Mouse (Mus musculus) neural tube, embryonic 11.5 days (tissue): ENCODE data around the gene Eva1c. TPM values are rescaled to one million over a fixed set of nuclear protein-coding genes. Genes with fewer than 3 reads are reported as not detected.

ENCODE experiments used
- ATAC-seq: fragments of 200-750 bp; cut with Nextera tagmentation; 2 replicates; pipeline ENCODE4 v1.8.0; 2017; ENCODE audit warnings: moderate number of reproducible peaks, mild to moderate bottlenecking, moderate TSS enrichment, moderate library complexity; ENCODE audit not compliant: insufficient read depth, low FRiP score, low TSS enrichment
- DNase-seq: peaks from one replicate; pipeline ENCODE4 v3.0.0-alpha.2; 2015; ENCODE audit warnings: low spot score
- H3K27ac ChIP-seq: fragments of 300-500 bp; sonication (generic); 2 replicates; pipeline ENCODE4 v1.5.1; 2014; ENCODE audit warnings: low read depth, mild to moderate bottlenecking, low read length
- H3K27me3 ChIP-seq: fragments of 300-500 bp; sonication (generic); 2 replicates; pipeline ENCODE4 v1.6.1; 2014; ENCODE audit warnings: mild to moderate bottlenecking, low read length, mixed read lengths; ENCODE audit not compliant: control insufficient read depth, insufficient read depth
- H3K36me3 ChIP-seq: fragments of 300-500 bp; sonication (generic); 2 replicates; pipeline ENCODE4 v1.6.1; 2014; ENCODE audit warnings: mild to moderate bottlenecking, low read length, moderate library complexity, mixed read lengths; ENCODE audit not compliant: control insufficient read depth, insufficient read depth
- H3K4me1 ChIP-seq: fragments of 300-500 bp; sonication (generic); 2 replicates; pipeline ENCODE4 v1.6.1; 2014; ENCODE audit warnings: low read length, mixed read lengths; ENCODE audit not compliant: control insufficient read depth, insufficient read depth
- H3K4me2 ChIP-seq: fragments of 300-500 bp; sonication (generic); 2 replicates; pipeline ENCODE4 v1.6.1; 2014; ENCODE audit warnings: low read depth, mild to moderate bottlenecking, moderate library complexity
- H3K4me3 ChIP-seq: fragments of 300-500 bp; sonication (generic); 2 replicates; pipeline ENCODE4 v1.5.1; 2014; ENCODE audit warnings: low read depth, low read length
- H3K9ac ChIP-seq: fragments of 300-500 bp; sonication (generic); 2 replicates; pipeline ENCODE4 v1.6.1; 2014; ENCODE audit warnings: mild to moderate bottlenecking, low read length
- H3K9me3 ChIP-seq: fragments of 300-500 bp; sonication (generic); 2 replicates; pipeline ENCODE4 v1.6.1; 2016; ENCODE audit warnings: low read length; ENCODE audit not compliant: control insufficient read depth
- WGBS: fragments of 180-500 bp; shearing (Covaris S2); extraction: QIAGEN DNeasy Blood & Tissue Kit; methylation state at CpG from one replicate; pipeline ENCODE4 v1.1.7; 2014; 5-methylcytosine and 5-hydroxymethylcytosine counted together
- polyA plus RNA-seq: library from polyadenylated mRNA; unstranded; fragments of >200 nt; fragmentation: Nextera tagmentation; extraction: Ambion mirVana; gene quantifications from 2 replicates; pipeline ENCODE4 v1.2.1, GENCODE M21; 2014

The Eva1c gene
- polyA plus RNA-seq, 1 experiment from 2014 or later, result 0.73 TPM

DNA sequence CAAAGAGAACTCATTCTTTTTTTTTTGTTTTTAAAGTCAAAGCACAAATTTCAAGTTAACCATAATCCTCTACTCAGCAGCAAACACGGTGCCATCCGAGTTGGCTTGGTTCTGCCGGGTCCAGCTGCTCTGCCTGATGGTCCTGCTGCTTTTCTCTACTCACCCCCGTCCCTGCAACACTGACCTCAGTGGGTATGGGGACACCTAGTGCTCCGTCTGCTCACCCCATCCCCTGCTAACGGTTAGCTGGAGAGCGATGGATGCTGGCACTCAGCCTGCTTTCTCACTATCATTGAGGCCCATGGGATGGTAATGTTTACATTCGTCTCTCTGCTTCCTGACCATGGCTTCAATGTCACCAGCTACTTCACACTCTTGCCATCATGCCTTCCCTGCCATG lies 28.1 kb upstream of the Eva1c start:
- Histone ChIP-seq H3K27ac (no peak overlapping the region), H3K4me2 (no peak overlapping the region), H3K9ac (no peak overlapping the region), H3K36me3 (peaks cover 3% of the 10 kb centered on the region), H3K9me3 (no peaks in the 10 kb centered on the region), H3K4me3 (no peak overlapping the region), H3K4me1 (no peaks in the 10 kb centered on the region), H3K27me3 (no peaks in the 10 kb centered on the region)
- ATAC-seq (no peak), DNase-seq (no peak)
- whole genome bisulfite sequencing, result 91% methylated on average over 8 of the region's 8 CpGs

DNA sequence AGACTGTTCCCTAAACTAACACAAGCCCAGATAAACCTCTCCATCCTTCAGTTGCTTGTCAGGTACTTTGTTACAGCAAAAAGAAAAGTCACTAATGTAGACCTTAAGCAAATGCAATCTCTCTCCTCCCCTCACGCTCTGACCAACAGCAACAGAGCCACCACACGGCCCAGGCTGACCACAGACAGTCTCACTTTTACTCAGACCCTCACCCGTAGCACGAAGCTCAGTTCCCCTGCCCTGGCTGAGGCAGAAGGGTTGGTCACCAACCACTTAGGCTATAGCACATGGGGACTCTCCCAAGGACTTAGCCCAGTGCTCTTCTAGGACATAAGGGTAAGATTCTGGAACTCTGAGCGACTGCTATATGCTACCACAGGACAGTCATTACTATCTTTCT lies 27.7 kb upstream of the Eva1c start:
- Histone ChIP-seq H3K4me3 (no peak overlapping the region), H3K27ac (no peak overlapping the region), H3K4me2 (no peak overlapping the region), H3K4me1 (no peaks in the 10 kb centered on the region), H3K36me3 (peaks cover 3% of the 10 kb centered on the region), H3K9ac (no peak overlapping the region), H3K27me3 (no peaks in the 10 kb centered on the region), H3K9me3 (no peaks in the 10 kb centered on the region)
- no peak for ATAC-seq
- 96% methylated on average over 5 of the region's 5 CpGs for WGBS
- no peak for DNase-seq

DNA sequence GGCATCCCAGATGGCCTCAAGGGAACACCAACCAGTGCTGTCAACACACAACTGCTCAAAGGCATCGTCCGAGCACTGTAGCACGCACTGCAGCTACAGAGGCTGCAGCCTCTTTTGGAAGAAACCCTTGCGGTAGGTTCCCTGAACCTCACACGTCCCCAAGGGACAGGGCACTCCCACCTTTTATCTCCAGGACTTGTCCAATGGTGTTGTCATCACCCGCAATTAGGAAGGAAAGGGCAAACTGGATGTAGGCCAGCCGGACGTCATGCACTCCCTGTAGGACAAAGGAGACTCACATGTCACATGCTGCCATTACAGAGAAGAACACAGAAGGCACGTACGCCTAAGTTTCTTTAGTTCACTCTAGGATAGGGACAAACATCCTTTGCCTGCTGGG lies 26.7 kb upstream of the Eva1c start:
- Histone ChIP-seq H3K36me3 (peaks cover 6% of the 10 kb centered on the region), H3K4me3 (no peak overlapping the region), H3K4me1 (no peaks in the 10 kb centered on the region), H3K4me2 (no peak overlapping the region), H3K9me3 (no peaks in the 10 kb centered on the region), H3K27me3 (no peaks in the 10 kb centered on the region), H3K9ac (no peak overlapping the region), H3K27ac (no peak overlapping the region)
- WGBS, result 90% methylated on average over 10 of the region's 10 CpGs
- DNase-seq (no peak), ATAC-seq (no peak)

DNA sequence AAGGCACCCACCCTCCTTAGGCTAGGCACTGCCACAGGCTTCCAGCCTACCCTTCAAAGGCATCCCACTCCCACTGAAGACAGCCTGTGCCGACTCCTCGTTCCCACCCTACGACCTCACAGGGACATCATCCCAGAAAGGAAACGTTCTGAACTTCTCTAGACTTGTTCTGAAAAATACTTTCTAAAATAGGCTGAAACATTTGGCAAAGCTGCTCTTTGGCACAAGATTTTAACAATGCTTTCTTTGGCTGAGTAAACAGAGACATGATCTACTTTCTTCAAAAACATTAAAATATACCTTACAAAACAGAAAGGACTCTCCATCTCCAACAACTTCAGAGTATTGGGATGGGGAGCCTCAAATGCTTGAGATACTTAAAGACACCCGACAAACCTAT lies 25.3 kb upstream of the Eva1c start:
- Histone ChIP-seq H3K4me1 (no peaks in the 10 kb centered on the region), H3K9ac (no peak overlapping the region), H3K27ac (no peak overlapping the region), H3K27me3 (no peaks in the 10 kb centered on the region), H3K4me2 (no peak overlapping the region), H3K36me3 (peaks cover 5% of the 10 kb centered on the region; the same call in 1 of the 2 replicates), H3K4me3 (no peak overlapping the region), H3K9me3 (no peaks in the 10 kb centered on the region)
- DNase-seq, result no peak
- no peak for ATAC-seq
- WGBS, result 93% methylated on average over 5 of the region's 5 CpGs

DNA sequence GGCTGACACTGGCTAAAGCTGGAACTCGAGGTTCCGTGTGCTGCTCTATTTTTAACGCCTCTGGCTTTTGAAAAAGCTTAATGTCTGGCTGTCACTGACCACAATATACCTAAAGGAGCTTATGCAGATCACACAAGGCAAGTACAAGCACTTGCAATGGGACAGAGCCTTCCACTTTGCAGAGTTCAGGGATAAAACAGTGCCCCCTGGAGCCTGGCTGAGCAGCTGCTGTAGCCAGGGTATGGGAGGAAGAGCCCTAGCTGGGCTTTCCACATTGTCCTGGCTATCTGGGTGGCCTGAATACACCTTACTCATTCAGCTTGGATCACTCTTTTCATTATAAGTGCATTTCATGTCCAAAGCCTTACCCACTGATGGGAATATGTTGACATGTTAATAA lies 24.6 kb upstream of the Eva1c start:
- H3K36me3 ChIP-seq, result peaks cover 5% of the 10 kb centered on the region; the same call in 1 of the 2 replicates
- WGBS, result 84% methylated on average over 3 of the region's 3 CpGs
- H3K27me3 ChIP-seq, result no peaks in the 10 kb centered on the region
- no peak for DNase-seq
- H3K9ac ChIP-seq, result no peak overlapping the region
- ATAC-seq, result no peak
- no peaks in the 10 kb centered on the region for H3K9me3 ChIP-seq
- H3K4me2 ChIP-seq, result no peak overlapping the region
- H3K4me3 ChIP-seq, result no peak overlapping the region
- H3K27ac ChIP-seq, result no peak overlapping the region
- H3K4me1 ChIP-seq, result no peaks in the 10 kb centered on the region

DNA sequence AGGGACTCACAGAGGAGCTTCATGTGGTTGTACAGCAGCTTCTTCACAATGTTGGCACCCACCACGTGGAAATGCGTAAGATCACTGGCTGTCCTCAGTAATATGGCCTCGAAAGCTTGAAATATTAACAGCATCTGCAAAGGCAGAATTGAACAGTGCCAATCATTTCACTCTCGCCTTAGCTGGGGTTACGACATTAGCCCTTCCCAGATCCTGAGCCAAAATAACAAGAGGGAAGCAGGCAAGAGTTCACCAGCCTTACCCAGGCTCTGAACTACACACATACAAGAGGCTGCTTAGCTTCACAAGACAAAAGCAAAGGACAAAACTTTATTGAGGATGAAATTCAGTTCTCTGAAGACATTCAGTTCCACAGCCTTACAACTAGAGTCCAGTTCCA lies 22.1 kb upstream of the Eva1c start:
- no peak overlapping the region for H3K27ac ChIP-seq
- no peaks in the 10 kb centered on the region for H3K9me3 ChIP-seq
- no peaks in the 10 kb centered on the region; the same call in 1 of the 2 replicates for H3K4me1 ChIP-seq
- H3K27me3 ChIP-seq, result no peaks in the 10 kb centered on the region
- H3K4me3 ChIP-seq, result no peak overlapping the region
- no peak overlapping the region for H3K4me2 ChIP-seq
- H3K9ac ChIP-seq, result no peak overlapping the region
- no peak for ATAC-seq
- H3K36me3 ChIP-seq, result peaks cover 5% of the 10 kb centered on the region; the same call in 1 of the 2 replicates
- 95% methylated on average over 5 of the region's 5 CpGs for WGBS
- DNase-seq, result no peak

DNA sequence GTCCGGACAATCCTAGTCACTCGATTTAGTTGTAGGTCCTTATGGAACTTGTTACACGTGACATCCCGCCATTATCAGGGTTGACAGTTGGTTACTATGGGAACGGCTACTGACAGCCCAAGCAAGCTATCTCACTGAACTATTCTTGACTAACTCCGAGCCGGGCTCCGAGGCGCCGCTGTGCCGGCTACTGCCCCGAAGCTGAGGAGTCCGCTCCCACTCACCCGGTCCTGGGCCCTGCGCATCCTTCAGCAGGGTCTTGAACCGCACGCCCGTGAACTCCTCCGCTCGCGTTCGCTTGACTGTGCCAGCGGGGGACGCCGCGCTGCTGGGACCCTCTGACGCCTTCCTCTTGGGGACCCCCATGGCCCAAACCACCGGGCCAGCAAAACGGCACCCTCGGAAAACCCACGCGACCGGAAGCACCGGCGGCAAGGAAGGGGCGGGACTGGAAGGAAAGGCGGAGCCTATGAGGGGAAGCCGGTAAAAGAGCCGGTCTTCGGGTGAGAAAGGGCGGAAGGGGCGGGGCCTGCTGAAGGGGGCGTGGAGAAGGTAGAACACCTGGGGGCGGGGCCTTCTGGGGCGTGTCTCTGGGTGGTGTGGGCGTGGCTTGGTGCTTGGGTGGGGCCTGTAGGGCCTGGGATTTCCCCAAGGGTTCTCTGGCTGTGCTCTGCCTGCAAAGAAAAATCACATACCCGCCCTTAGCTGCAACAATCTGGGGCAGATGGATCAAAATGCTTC lies 16.4 kb upstream of the Eva1c start, which contains the start of gene Urb1:
TSS of gene Urb1 (minus strand) at position 439 of the 741 bp plus-strand sequence.
- Histone ChIP-seq H3K27me3 (no peaks in the 10 kb centered on the region), H3K4me1 (peaks cover 4% of the 10 kb centered on the region; the same call in 1 of the 2 replicates), H3K36me3 (no peaks in the 10 kb centered on the region), H3K9me3 (no peaks in the 10 kb centered on the region), H3K9ac (peak within 1 kb of the TSS; percentile 57), H3K27ac (no peak within 1 kb of the TSS), H3K4me3 (peak within 1 kb of the TSS; percentile 83), H3K4me2 (peak within 1 kb of the TSS; percentile 71)
- peak; percentile 97 for ATAC-seq
- DNase-seq, result peak; percentile 98
- WGBS, result under 1% methylated on average over 47 of the region's 47 CpGs

DNA sequence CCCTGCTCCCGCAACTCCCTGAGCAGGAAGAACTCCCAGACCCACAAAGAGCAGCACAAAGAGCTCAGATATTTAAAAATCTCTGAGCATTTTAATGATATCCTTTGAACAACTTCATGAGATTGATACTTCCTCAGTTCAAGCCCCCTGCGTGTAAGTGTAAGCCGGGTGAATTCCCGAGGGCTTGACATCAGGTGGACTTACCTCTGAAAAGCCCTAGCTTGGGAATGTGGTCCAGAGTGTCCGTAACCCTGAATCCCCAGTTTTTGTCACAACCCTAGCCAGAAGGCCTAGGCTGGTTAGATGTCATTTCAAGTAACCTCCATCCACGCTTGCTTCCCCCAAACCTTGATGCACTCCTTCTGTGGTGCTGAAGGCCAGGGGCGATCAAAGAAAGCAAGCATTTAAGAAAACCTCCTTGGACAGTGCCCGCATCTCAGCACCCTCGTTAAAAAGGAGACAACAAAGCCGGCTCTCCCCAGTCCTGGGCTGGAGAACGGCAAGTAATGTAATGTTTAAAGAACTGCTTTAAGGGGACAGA lies 15.7 kb upstream of the Eva1c start:
- H3K27me3 ChIP-seq, result no peaks in the 10 kb centered on the region
- no peaks in the 10 kb centered on the region for H3K36me3 ChIP-seq
- DNase-seq (no peak), ATAC-seq (peak; percentile 16; the same call in 1 of the 2 replicates)
- peak overlapping the region; percentile 11; the same call in 1 of the 2 replicates for H3K9ac ChIP-seq
- H3K4me3 ChIP-seq, result peak overlapping the region; percentile 83
- H3K4me2 ChIP-seq, result peak overlapping the region; percentile 71
- H3K4me1 ChIP-seq, result peaks cover 4% of the 10 kb centered on the region; the same call in 1 of the 2 replicates
- H3K9me3 ChIP-seq, result no peaks in the 10 kb centered on the region
- H3K27ac ChIP-seq, result no peak overlapping the region
- WGBS, result 61% methylated on average over 11 of the region's 11 CpGs

DNA sequence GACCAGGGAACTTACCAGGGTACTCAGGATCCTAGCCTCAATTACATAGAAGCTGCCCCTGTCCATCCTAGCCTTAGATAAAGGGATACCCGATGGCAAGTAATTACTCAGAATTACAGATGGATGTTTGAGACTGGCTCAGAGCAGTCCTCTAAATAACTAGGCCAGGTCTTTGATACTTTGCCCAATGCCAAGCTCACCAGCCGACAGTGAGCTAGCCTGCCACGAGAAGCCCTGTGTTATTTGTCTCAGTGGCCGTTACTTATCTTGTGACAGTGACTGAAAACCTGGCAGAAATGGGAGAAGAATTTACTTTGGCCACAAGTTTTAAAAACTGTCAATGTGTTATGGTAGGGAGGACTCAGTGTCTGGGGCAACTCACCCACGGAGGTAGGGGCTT lies 14.4 kb upstream of the Eva1c start:
- Histone ChIP-seq H3K4me2 (no peak overlapping the region), H3K36me3 (no peaks in the 10 kb centered on the region), H3K4me1 (peaks cover 4% of the 10 kb centered on the region; the same call in 1 of the 2 replicates), H3K9ac (no peak overlapping the region), H3K9me3 (no peaks in the 10 kb centered on the region), H3K27me3 (no peaks in the 10 kb centered on the region), H3K4me3 (no peak overlapping the region), H3K27ac (no peak overlapping the region)
- WGBS, result 89% methylated on average over 5 of the region's 5 CpGs
- DNase-seq (no peak), ATAC-seq (no peak)
